Mouse (Mus musculus): ENCODE data around the gene Lpcat3. TPM values are rescaled to one million over a fixed set of nuclear protein-coding genes. Genes with fewer than 3 reads are reported as not detected.

Lpcat3 gene
- polyA plus RNA-seq, 1 experiment from 2014 or later = 39.6 TPM

DNA sequence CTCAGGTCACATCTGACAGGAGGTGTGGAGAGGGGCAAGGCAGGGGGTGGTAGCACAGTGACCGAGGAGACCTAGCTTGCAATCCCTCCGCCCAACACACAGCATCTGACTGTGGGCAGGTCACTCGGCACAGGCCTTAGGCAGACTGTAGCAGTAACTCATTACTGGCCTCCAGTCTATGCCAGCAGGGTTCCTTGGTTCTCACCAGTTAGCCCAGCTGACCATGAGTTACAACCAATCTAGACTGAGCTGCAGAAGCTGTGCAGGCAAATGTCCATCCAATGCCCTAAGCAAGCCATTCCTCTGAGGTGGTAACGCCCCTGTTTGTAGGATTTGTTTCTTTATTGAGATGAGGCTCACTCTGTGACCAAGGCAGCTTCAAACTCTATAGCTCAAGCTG, 36.5 kb downstream of the Lpcat3 start:
- Histone ChIP-seq H3K36me3 (peaks cover 57% of the 10 kb centered on the region), H3K4me3 (replicated peaks) (no peak overlapping the region), H3K27ac (no peak overlapping the region), H3K4me2 (replicated peaks) (no peak overlapping the region), H3K27me3 (no peaks in the 10 kb centered on the region), H3K9ac (replicated peaks) (no peak overlapping the region), H3K4me1 (replicated peaks) (peaks cover 2% of the 10 kb centered on the region; the same call in 1 of the 2 replicates), H3K9me3 (no peaks in the 10 kb centered on the region)
- no peak for ATAC-seq
- 91% methylated on average over 4 of the region's 4 CpGs for WGBS

- Histone ChIP-seq H3K36me3 (peaks cover 65% of the 10 kb centered on the region), H3K4me2 (replicated peaks) (no peak overlapping the region), H3K27ac (no peak overlapping the region), H3K9ac (replicated peaks) (no peak overlapping the region), H3K4me3 (replicated peaks) (no peak overlapping the region), H3K4me1 (replicated peaks) (0 out of 2 replicates have a peak, but pooled peaks cover 2% of the 10 kb centered on the region), H3K27me3 (no peaks in the 10 kb centered on the region), H3K9me3 (no peaks in the 10 kb centered on the region)
- WGBS = 85% methylated on average over 11 of the region's 11 CpGs
- ATAC-seq = no peak; the same call in 1 of the 2 replicates
Observed at GRCm38 (mm10) chr6:124699962-124700610, 37.3 kb downstream of the Lpcat3 start.

DNA sequence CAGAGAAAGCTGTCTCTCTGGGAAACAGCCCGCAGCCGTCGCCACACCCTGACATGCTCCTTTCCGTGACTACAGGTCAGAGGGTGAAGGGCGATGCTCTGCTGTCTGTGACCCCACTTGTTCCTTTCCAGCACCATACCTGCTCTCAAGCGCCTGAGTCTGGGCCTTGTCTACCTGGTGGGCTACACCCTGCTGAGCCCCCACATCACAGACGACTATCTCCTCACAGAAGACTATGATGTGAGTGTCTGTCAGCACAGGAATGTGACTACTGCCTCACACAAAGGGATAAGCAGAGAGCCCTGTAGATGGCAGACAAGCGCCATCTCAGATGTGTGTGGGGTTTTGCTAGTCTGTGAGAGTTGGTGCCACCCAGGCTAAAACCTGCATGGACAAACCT, 38.5 kb downstream of the Lpcat3 start:
- WGBS = 74% methylated on average over 8 of the region's 8 CpGs
- ATAC-seq = no peak; the same call in 1 of the 2 replicates
- no peak overlapping the region for H3K9ac ChIP-seq (replicated peaks)
- H3K36me3 ChIP-seq = peaks cover 70% of the 10 kb centered on the region
- H3K4me2 ChIP-seq (replicated peaks) = no peak overlapping the region
- no peak overlapping the region for H3K27ac ChIP-seq
- no peaks in the 10 kb centered on the region for H3K9me3 ChIP-seq
- H3K4me3 ChIP-seq (replicated peaks) = no peak overlapping the region
- no peaks in the 10 kb centered on the region for H3K27me3 ChIP-seq
- 0 out of 2 replicates have a peak, but pooled peaks cover 2% of the 10 kb centered on the region for H3K4me1 ChIP-seq (replicated peaks)

- Histone ChIP-seq H3K4me2 (replicated peaks) (no peak overlapping the region), H3K27me3 (no peaks in the 10 kb centered on the region), H3K9me3 (no peaks in the 10 kb centered on the region), H3K27ac (no peak overlapping the region), H3K36me3 (peaks cover 72% of the 10 kb centered on the region), H3K4me1 (replicated peaks) (0 out of 2 replicates have a peak, but pooled peaks cover 2% of the 10 kb centered on the region), H3K4me3 (replicated peaks) (no peak overlapping the region), H3K9ac (replicated peaks) (no peak overlapping the region)
- 93% methylated on average over 17 of the region's 17 CpGs for WGBS
- peak; percentile 47 for ATAC-seq
Observed at GRCm38 (mm10) chr6:124702102-124702783, 39.4 kb downstream of the Lpcat3 start.

DNA sequence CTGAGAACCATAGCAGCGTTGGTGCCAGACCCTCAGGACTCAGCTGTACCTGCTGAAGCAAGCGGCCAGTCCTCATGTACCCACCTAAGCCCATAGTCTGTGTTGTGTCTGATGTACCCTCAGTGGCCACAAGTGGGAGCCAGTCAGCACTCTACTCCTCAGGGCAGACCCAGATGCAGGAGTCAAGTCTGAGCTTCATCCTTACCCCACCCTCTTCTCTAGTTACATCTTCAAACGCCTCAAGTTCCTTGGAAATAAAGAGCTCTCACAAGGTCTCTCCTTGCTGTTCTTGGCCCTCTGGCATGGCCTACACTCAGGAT, 39.9 kb downstream of the Lpcat3 start:
- no peak overlapping the region for H3K27ac ChIP-seq

DNA sequence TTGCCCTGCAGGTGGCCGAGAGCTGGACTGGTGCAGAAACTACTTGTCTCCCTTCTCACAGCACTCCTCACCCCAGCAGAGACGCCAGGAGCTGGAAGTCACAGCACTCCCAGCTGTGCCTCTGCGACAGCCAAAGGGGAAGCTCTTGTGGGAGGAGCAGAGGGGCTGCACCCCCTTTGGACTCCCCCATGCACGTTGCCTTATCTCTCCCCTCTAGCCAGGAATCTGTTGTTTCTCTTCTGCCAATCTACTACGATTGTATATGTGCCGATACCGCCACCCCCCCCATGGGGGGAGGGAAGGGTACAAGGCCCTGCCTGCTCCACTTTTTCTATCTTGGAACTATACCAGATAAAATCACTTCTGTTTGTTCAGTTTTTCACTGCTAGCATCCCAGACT, 41.0 kb downstream of the Lpcat3 start:
- Histone ChIP-seq H3K4me1 (replicated peaks) (no peaks in the 10 kb centered on the region), H3K4me2 (replicated peaks) (no peak overlapping the region), H3K9me3 (no peaks in the 10 kb centered on the region), H3K36me3 (peaks cover 84% of the 10 kb centered on the region), H3K27ac (no peak overlapping the region), H3K9ac (replicated peaks) (no peak overlapping the region), H3K4me3 (replicated peaks) (no peak overlapping the region), H3K27me3 (no peaks in the 10 kb centered on the region)
- 89% methylated on average over 7 of the region's 7 CpGs for WGBS
- ATAC-seq = no peak

More for the DNA sequence above, 39.9 kb downstream of the Lpcat3 start:
- Histone ChIP-seq H3K9ac (replicated peaks) (no peak overlapping the region), H3K4me1 (replicated peaks) (0 out of 2 replicates have a peak, but pooled peaks cover 2% of the 10 kb centered on the region), H3K27me3 (no peaks in the 10 kb centered on the region), H3K36me3 (peaks cover 77% of the 10 kb centered on the region), H3K9me3 (no peaks in the 10 kb centered on the region), H3K4me3 (replicated peaks) (no peak overlapping the region), H3K4me2 (replicated peaks) (no peak overlapping the region)
- ATAC-seq = peak; percentile 80
- 58% methylated on average over 3 of the region's 3 CpGs for whole genome bisulfite sequencing

GRCm38 (mm10) chr6:124704417-124704816, 41.6 kb downstream of the Lpcat3 start:
- Histone ChIP-seq H3K27me3 (no peaks in the 10 kb centered on the region), H3K27ac (no peak overlapping the region), H3K9me3 (no peaks in the 10 kb centered on the region), H3K36me3 (peaks cover 83% of the 10 kb centered on the region), H3K4me2 (replicated peaks) (no peak overlapping the region), H3K9ac (replicated peaks) (no peak overlapping the region), H3K4me3 (replicated peaks) (no peak overlapping the region), H3K4me1 (replicated peaks) (peaks cover 4% of the 10 kb centered on the region)
- no peak for ATAC-seq
- WGBS = 93% methylated on average over 2 of the region's 2 CpGs

GRCm38 (mm10) chr6:124706061-124706627, 43.3 kb downstream of the Lpcat3 start:
- no peaks in the 10 kb centered on the region for H3K9me3 ChIP-seq
- 93% methylated on average over 5 of the region's 5 CpGs for WGBS
- no peak overlapping the region for H3K27ac ChIP-seq
- H3K4me2 ChIP-seq (replicated peaks) = no peak overlapping the region
- no peak for ATAC-seq
- H3K4me1 ChIP-seq (replicated peaks) = peaks cover 21% of the 10 kb centered on the region
- no peak overlapping the region for H3K4me3 ChIP-seq (replicated peaks)
- no peak overlapping the region for H3K9ac ChIP-seq (replicated peaks)
- H3K27me3 ChIP-seq = no peaks in the 10 kb centered on the region
- H3K36me3 ChIP-seq = peaks cover 67% of the 10 kb centered on the region

DNA sequence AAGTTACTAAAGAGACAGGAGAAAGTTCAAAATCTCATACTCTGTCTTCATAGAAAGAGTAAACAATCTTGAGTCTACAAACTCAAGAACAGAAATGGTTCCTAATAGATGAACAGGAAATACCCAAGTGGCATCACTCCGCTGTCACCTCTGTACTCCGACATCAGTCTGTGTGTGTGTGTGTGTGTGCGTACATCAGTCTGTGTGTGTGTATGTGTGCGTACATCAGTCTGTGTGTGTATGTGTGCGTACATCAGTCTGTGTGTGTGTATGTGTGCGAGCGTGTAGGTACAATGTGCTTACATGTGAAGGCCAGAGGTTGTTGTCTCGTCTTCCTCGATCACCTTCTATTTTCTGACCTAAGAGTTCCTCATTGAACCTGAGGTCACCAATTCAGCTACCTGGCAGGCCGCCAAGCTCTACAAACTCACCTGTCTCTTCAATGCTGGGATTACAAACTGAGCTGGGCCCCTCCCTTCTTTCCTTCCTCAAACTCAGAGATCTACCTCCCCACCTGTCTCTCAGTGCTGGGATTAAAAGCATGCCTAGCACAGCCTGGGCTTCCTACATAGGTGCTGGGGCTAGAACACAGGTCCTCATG, 45.6 kb downstream of the Lpcat3 start:
- no peak overlapping the region for H3K4me2 ChIP-seq (replicated peaks)
- no peak overlapping the region for H3K4me3 ChIP-seq (replicated peaks)
- ATAC-seq = no peak
- peaks cover 45% of the 10 kb centered on the region for H3K36me3 ChIP-seq
- H3K9me3 ChIP-seq = no peaks in the 10 kb centered on the region
- H3K9ac ChIP-seq (replicated peaks) = no peak overlapping the region
- peaks cover 32% of the 10 kb centered on the region for H3K4me1 ChIP-seq (replicated peaks)
- no peaks in the 10 kb centered on the region for H3K27me3 ChIP-seq
- H3K27ac ChIP-seq = no peak overlapping the region
- 93% methylated on average over 10 of the region's 10 CpGs for WGBS

DNA sequence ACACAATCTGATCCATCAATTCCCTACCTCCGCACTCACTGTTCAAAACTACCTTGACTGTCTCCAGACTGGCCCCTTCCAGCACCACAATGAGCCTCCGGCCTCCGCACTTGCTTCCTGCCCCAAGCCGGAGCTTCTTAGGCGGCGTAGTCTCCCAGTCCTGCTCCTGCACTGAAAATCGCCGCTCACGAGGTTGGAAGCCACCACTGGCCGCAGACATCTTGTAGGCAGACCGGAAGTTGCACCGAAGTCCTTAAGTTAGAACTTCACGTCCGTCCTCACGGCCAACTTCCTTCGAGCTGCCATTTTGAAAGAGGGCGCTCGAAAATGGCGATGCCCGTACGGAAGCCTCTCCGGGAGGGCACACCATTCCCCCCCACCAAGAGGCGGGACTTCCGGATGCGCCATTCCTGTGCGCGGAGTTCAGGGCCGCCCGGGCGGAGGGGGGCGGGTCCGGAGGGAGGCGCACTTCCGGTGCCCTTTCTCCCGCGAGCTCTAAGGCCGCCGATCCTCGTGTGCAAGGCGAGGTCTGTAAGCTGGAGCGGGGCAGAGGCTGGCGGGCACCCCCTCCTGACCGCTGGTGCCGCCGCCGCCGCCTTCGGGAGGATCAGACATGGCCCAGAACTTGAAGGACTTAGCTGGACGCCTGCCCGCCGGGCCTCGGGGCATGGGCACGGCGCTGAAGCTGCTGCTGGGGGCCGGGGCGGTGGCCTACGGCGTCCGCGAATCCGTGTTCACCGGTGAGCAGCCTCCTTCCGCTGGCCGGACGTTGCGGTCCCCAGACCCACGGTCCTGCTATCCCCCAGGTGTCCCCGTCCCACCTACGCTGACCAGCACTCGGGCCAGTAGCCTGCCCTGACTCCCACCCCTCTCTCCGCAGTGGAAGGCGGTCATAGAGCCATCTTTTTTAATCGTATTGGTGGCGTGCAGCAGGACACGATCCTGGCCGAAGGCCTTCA, 49.3 kb downstream of the Lpcat3 start, which contains the start of the genes Emg1 and Phb2:
TSS of gene Emg1 (minus strand) at position 355 of the 959 bp plus-strand sequence.
TSS of gene Phb2 (plus strand) at position 513 of the 959 bp plus-strand sequence.
- H3K27ac ChIP-seq = peak within 1 kb of the TSS; percentile 86
- H3K4me3 ChIP-seq (replicated peaks) = peak within 1 kb of the TSS; percentile 99
- no peaks in the 10 kb centered on the region for H3K27me3 ChIP-seq
- peak; percentile 98 for ATAC-seq
- peaks cover 43% of the 10 kb centered on the region for H3K4me1 ChIP-seq (replicated peaks)
- peak within 1 kb of the TSS; percentile 97 for H3K9ac ChIP-seq (replicated peaks)
- peaks cover 49% of the 10 kb centered on the region for H3K36me3 ChIP-seq
- H3K9me3 ChIP-seq = no peaks in the 10 kb centered on the region
- H3K4me2 ChIP-seq (replicated peaks) = peak within 1 kb of the TSS; percentile 98
- WGBS = under 1% methylated on average over 76 of the region's 76 CpGs

DNA sequence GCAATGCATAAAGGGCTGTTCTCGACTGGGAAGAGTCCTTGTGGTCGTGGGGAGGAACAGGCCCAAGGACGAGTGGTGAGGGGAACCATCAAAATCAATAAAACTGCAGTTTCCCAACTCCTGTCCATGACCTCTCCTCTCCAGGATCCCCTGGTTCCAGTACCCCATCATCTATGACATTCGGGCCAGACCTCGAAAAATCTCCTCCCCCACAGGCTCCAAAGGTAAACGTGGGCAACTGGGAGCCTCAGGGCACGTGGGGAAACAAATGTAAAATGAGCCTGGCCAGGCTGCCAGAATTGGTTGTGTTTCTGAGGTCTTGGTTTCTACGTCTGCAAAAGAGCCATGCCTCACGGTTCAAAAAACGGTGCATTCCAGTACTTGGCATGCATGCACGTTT, 50.1 kb downstream of the Lpcat3 start:
- 22% methylated on average over 11 of the region's 11 CpGs for WGBS
- Histone ChIP-seq H3K4me3 (replicated peaks) (peak overlapping the region; percentile 99), H3K9ac (replicated peaks) (peak overlapping the region; percentile 97), H3K36me3 (peaks cover 53% of the 10 kb centered on the region), H3K9me3 (no peaks in the 10 kb centered on the region), H3K27me3 (no peaks in the 10 kb centered on the region), H3K27ac (peak overlapping the region; percentile 86), H3K4me1 (replicated peaks) (peaks cover 43% of the 10 kb centered on the region), H3K4me2 (replicated peaks) (peak overlapping the region; percentile 98)
- ATAC-seq = no peak
